Mouse (Mus musculus) liver, adult 2 months (tissue): ENCODE results near the gene Phf1.

Source experiments
- CTCF ChIP-seq: fragments of 200-500 bp; IDR thresholded peaks from 2 replicates; pipeline ENCODE4 v1.5.1; 2011; ENCODE audit warnings: low read depth, low read length, control low read depth
- POLR2A ChIP-seq: fragments of 200-500 bp; IDR thresholded peaks from 2 replicates; pipeline ENCODE4 v1.6.1; 2011; ENCODE audit warnings: low read length, control low read depth; ENCODE audit not compliant: insufficient read depth; ENCODE audit errors: extremely low read depth

GRCm38 (mm10) chr17:26932839-26933398 is at the start of gene Phf1:
- TF ChIP-seq CTCF (no peak), POLR2A (peak; percentile 83)
